Mouse (Mus musculus) liver, postnatal 0 days (tissue): ENCODE results near the gene Itpk1.

Experiments
- CTCF ChIP-seq: sonication (generic); IDR thresholded peaks from 2 replicates; pipeline ENCODE4 v1.5.1; 2016; ENCODE audit warnings: antibody characterized with exemption, low read depth
- EP300 ChIP-seq: IDR thresholded peaks from 2 replicates; pipeline ENCODE4 v1.6.1; 2016; ENCODE audit warnings: antibody characterized with exemption, low read depth, mild to moderate bottlenecking

GRCm38 (mm10) chr12:102628221-102628620, 76.5 kb downstream of the Itpk1 start:
- TF ChIP-seq CTCF = no peak
- TF ChIP-seq EP300 = no peak
